Mouse (Mus musculus) CH12.LX (cell line): Measurements from ENCODE around the gene Glis1. TPM values are rescaled to one million over a fixed set of nuclear protein-coding genes. Genes with fewer than 3 reads are reported as not detected.

Experiments used
- DNase-seq: peaks from one replicate; pipeline ENCODE4 v3.0.0-alpha.2; 2013; ENCODE audit errors: extremely low read depth
- H3K27ac ChIP-seq: 2 replicates; pipeline ENCODE4 v1.5.1; 2012; ENCODE audit warnings: low read depth, mild to moderate bottlenecking, control low read depth, moderate library complexity; ENCODE audit not compliant: insufficient read depth
- H3K27me3 ChIP-seq: replicated peaks from 2 replicates; pipeline ENCODE3; 2012; ENCODE audit warnings: inconsistent platforms
- H3K36me3 ChIP-seq, 2 experiments: replicated peaks in 1 of 2; 2 replicates each; pipeline versions ENCODE3 to v1.6.1; 2012; ENCODE audit warnings: inconsistent platforms in 1 of 2, low read length in 1 of 2, mild to moderate bottlenecking in 1 of 2, mixed read lengths in 1 of 2, moderate library complexity in 1 of 2; ENCODE audit not compliant: control insufficient read depth in 1 of 2, insufficient read depth in 1 of 2
- H3K4me1 ChIP-seq, 2 experiments: 2 replicates each; pipeline ENCODE4 v1.6.1; 2012; ENCODE audit warnings: inconsistent platforms in 1 of 2, moderate library complexity in 1 of 2; ENCODE audit not compliant: insufficient read depth in 2 of 2, control insufficient read depth in 1 of 2
- H3K4me2 ChIP-seq: 2 replicates; pipeline ENCODE4 v1.6.1; 2012; ENCODE audit warnings: low read depth, mild to moderate bottlenecking, control low read depth; ENCODE audit not compliant: poor library complexity, insufficient read depth, severe bottlenecking
- H3K4me3 ChIP-seq, 3 experiments: fragments of 150-350 bp in 1 of 3; sonication (generic) in 1 of 3; replicated peaks in 1 of 3; 2 replicates each; pipeline versions ENCODE3 to v1.5.1; 2011 to 2012; ENCODE audit warnings: low read depth in 2 of 3, low read length in 2 of 3, mild to moderate bottlenecking in 2 of 3, moderate library complexity in 2 of 3, control low read depth in 1 of 3, improper control_type of control experiment in 1 of 3, inconsistent platforms in 1 of 3, mixed read lengths in 1 of 3; ENCODE audit not compliant: poor library complexity in 1 of 3
- H3K79me2 ChIP-seq: replicated peaks from 2 replicates; pipeline ENCODE4 v1.6.1; 2012; ENCODE audit warnings: mild to moderate bottlenecking, moderate library complexity; ENCODE audit not compliant: control insufficient read depth, poor library complexity, insufficient read depth, severe bottlenecking; ENCODE audit errors: extremely low read depth
- H3K9ac ChIP-seq: 2 replicates; pipeline ENCODE4 v1.6.1; 2012; ENCODE audit warnings: low read depth, mild to moderate bottlenecking, control low read depth, moderate library complexity; ENCODE audit not compliant: insufficient read depth
- H3K9me3 ChIP-seq: replicated peaks from 2 replicates; pipeline ENCODE3; 2012; ENCODE audit warnings: low read length, inconsistent platforms, mixed read lengths
- BHLHE40 ChIP-seq: IDR thresholded peaks from 2 replicates; pipeline ENCODE4 v1.6.1; 2011; ENCODE audit warnings: mild to moderate bottlenecking, low read depth, low read length, improper control_type of control experiment
- CHD1 ChIP-seq: IDR thresholded peaks from 2 replicates; pipeline ENCODE4 v1.6.1; 2012; ENCODE audit warnings: low read depth, low read length, improper control_type of control experiment, inconsistent platforms
- CHD2 ChIP-seq: IDR thresholded peaks from 2 replicates; pipeline ENCODE4 v1.6.1; 2011; ENCODE audit warnings: low read length, improper control_type of control experiment
- EP300 ChIP-seq: IDR thresholded peaks from 2 replicates; pipeline ENCODE4 v1.6.1; 2011; ENCODE audit warnings: low read length, improper control_type of control experiment
- ETS1 ChIP-seq: conservative IDR thresholded peaks from 2 replicates; pipeline ENCODE4 v1.6.1; 2012; ENCODE audit warnings: low read depth, mild to moderate bottlenecking, inconsistent platforms, low read length, improper control_type of control experiment, moderate library complexity
- GABPA ChIP-seq: IDR thresholded peaks from 2 replicates; pipeline ENCODE4 v1.6.1; 2012; ENCODE audit warnings: low read depth, low read length, improper control_type of control experiment, inconsistent platforms; ENCODE audit not compliant: insufficient replicate concordance
- HCFC1 ChIP-seq: IDR thresholded peaks from 2 replicates; pipeline ENCODE4 v1.6.1; 2012; ENCODE audit warnings: low read depth, mild to moderate bottlenecking, inconsistent platforms, low read length, improper control_type of control experiment
- IRF4 ChIP-seq: IDR thresholded peaks from 2 replicates; pipeline ENCODE4 v1.6.1; 2014; ENCODE audit warnings: low read depth, mild to moderate bottlenecking, inconsistent platforms, low read length, improper control_type of control experiment
- JUN ChIP-seq: IDR thresholded peaks from 2 replicates; pipeline ENCODE4 v1.6.1; 2011; ENCODE audit warnings: low read depth, mild to moderate bottlenecking, low read length, improper control_type of control experiment, moderate library complexity; ENCODE audit not compliant: insufficient read depth
- MAX ChIP-seq: IDR thresholded peaks from 2 replicates; pipeline ENCODE4 v1.6.1; 2011; ENCODE audit warnings: low read length, improper control_type of control experiment
- MAZ ChIP-seq: IDR thresholded peaks from 2 replicates; pipeline ENCODE4 v1.6.1; 2012; ENCODE audit warnings: low read depth, mild to moderate bottlenecking, inconsistent platforms, low read length, improper control_type of control experiment, moderate library complexity
- MEF2A ChIP-seq: IDR thresholded peaks from 2 replicates; pipeline ENCODE4 v1.6.1; 2014; ENCODE audit warnings: low read depth, mild to moderate bottlenecking, inconsistent platforms, low read length, improper control_type of control experiment, borderline replicate concordance
- NELFE ChIP-seq: IDR thresholded peaks from 2 replicates; pipeline ENCODE4 v1.6.1; 2011; ENCODE audit warnings: low read depth, low read length, improper control_type of control experiment
- SIN3A ChIP-seq: IDR thresholded peaks from 2 replicates; pipeline ENCODE4 v1.6.1; 2012; ENCODE audit warnings: low read length, improper control_type of control experiment, inconsistent platforms
- SMC3 ChIP-seq: IDR thresholded peaks from 2 replicates; pipeline ENCODE4 v1.6.1; 2011; ENCODE audit warnings: low read depth, low read length, improper control_type of control experiment
- ZMIZ1 ChIP-seq: IDR thresholded peaks from 2 replicates; pipeline ENCODE4 v1.6.1; 2012; ENCODE audit warnings: low read depth, mild to moderate bottlenecking, inconsistent platforms, low read length, improper control_type of control experiment
- dilution Hi-C: fragments of 300-500 bp; cut with MboI; formaldehyde crosslinking; loops from 2 replicates; pipeline ENCODE4 v1.14.3; 2020; ENCODE audit warnings: low sequenced_read_pairs; ENCODE audit not compliant: extremely low pct_unique_long_range_greater_than_20kb, extremely low pct_ligation_motif_present
- in situ Hi-C: fragments of 300-500 bp; cut with MboI; formaldehyde crosslinking; loops from 3 replicates; pipeline ENCODE4 v1.14.3; 2019; ENCODE audit warnings: low sequenced_read_pairs, low pct_ligation_motif_present, low pct_unique_long_range_greater_than_20kb, mixed read lengths
- polyA plus RNA-seq: library from polyadenylated mRNA; unstranded; fragments of >175 nt; gene quantifications from 2 replicates; pipeline ENCODE4 v1.2.1, GENCODE M21; 2012; ENCODE audit warnings: low read depth; ENCODE audit not compliant: insufficient read length
- total RNA-seq, 2 experiments: library from RNA; depleted of rRNA; stranded (reverse); fragments of 300-350 nt in 1 of 2; fragments of >200 nt in 1 of 2; gene quantifications; 2 replicates each; pipeline ENCODE4 v1.2.3; 2012 to 2014

Gene Glis1
- total and polyA plus RNA-seq, 3 experiments = 0.08 to 2.2 (median 0.17) TPM

DNA sequence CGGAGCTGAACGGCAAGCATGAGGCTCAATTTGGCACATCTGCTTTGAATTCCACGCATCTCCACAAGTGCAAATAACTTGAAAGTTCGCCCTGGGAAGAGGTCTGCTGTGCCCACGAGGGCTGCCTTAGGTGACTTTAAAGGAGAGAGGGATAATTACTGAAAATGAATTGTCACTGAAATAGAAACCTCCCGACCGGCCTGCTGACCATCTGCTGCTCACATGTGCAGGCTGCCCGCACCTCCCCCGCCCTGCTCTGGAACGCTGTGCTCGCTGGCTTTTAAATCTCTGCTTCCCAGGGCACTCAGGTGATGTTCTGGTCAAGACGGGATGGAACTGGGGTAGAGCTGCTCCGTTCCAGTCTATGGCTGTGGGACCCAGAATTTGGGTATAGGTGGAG is 103.7 kb downstream of the Glis1 start:
- Histone ChIP-seq H3K79me2 (no peaks in the 10 kb centered on the region), H3K27ac (no peak overlapping the region), H3K36me3 (no peaks in the 10 kb centered on the region), H3K9ac (no peak overlapping the region), H3K4me3 (no peak overlapping the region), H3K27me3 (no peaks in the 10 kb centered on the region), H3K4me1 (peaks cover 0 to 3% of the 10 kb centered on the region in 2 experiments; a peak in 2 of 4 replicates), H3K9me3 (peaks cover 1% of the 10 kb centered on the region), H3K4me2 (no peak overlapping the region)
- dilution Hi-C loops = no loop called here
- DNase-seq = no peak
- in situ Hi-C loops = no loop called here
- no peak for TF ChIP-seq MAX
- TF ChIP-seq NELFE = no peak
- no peak for TF ChIP-seq IRF4
- no peak for TF ChIP-seq CHD2
- no peak for TF ChIP-seq CHD1
- TF ChIP-seq MAZ = no peak
- no peak for TF ChIP-seq SMC3
- TF ChIP-seq BHLHE40 = no peak
- no peak for TF ChIP-seq ETS1
- no peak for TF ChIP-seq MEF2A
- TF ChIP-seq GABPA = no peak

- Histone ChIP-seq H3K36me3 (no peaks in the 10 kb centered on the region), H3K4me1 (peaks cover 0 to 3% of the 10 kb centered on the region in 2 experiments; a peak in 2 of 4 replicates), H3K27me3 (no peaks in the 10 kb centered on the region), H3K9ac (no peak overlapping the region), H3K9me3 (no peaks in the 10 kb centered on the region), H3K4me3 (no peak overlapping the region), H3K79me2 (no peaks in the 10 kb centered on the region), H3K27ac (no peak overlapping the region), H3K4me2 (no peak overlapping the region)
- dilution Hi-C loops (no loop called here), in situ Hi-C loops (no loop called here)
- DNase-seq = no peak
- TF ChIP-seq IRF4 (no peak), EP300 (no peak), HCFC1 (no peak), SIN3A (no peak), JUN (no peak), MAZ (no peak), SMC3 (0 out of 2 replicates have a peak, but pooled peaks have one; percentile 4), ZMIZ1 (no peak)
Measured at GRCm38 (mm10) chr4:107538561-107538960, 104.2 kb downstream of the Glis1 start.
